Mouse (Mus musculus): ENCODE measurements around the gene Msh3.
A peak's percentile ranks its signal among the peaks of the same experiment; 100 is the strongest.
"Not testable (repeated sequence)": the region's sequence is repeated elsewhere in the genome, so short reads cannot be mapped to it uniquely, and the experiment has no call there.

Msh3 gene

DNA sequence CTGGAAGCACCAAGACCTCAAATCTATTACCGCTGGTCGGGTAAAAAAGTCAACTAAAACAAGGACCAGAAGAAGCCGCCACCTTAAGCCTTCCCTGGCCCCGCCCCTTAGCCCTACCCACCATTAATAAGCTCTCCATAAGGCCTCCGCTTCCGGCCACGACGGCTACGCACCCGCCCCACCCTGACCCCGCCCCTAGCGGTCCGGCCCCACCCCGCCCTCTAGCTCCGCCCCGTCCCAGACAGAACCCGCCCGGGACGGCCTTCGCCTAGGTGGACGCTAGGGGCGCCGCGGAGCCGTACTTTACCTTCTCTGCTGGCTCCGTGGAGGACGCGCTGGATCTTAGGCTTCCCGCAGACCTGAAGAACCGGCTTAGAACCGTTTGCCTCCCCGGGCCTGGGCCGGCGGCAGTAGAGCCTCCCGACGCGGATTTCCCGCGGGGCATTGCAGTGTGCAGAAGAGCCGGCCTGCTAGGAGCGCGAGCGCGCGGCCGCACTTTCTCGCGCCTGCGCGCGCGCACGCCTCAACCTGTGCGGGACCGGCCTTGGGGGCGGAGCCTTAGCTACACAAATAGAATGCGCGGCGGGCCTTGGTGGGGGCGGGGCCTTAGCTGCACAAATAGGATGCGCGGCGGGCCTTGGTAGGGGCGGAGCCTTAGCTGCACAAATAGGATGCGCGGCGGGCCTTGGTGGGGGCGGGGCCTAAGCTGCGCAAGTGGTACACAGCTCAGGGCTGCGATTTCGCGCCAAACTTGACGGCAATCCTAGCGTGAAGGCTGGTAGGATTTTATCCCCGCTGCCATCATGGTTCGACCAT lies at the start of gene Msh3, which contains the start of gene Dhfr:
Gene Msh3, minus strand, starts transcription at position 548 of the 816 bp plus-strand sequence.
Gene Dhfr, plus strand, starts transcription at position 271 of the 816 bp plus-strand sequence.
- peak; percentile 81 for DNase-seq (ENCODE audit: extremely low spot score, low read depth, low spot score)

DNA sequence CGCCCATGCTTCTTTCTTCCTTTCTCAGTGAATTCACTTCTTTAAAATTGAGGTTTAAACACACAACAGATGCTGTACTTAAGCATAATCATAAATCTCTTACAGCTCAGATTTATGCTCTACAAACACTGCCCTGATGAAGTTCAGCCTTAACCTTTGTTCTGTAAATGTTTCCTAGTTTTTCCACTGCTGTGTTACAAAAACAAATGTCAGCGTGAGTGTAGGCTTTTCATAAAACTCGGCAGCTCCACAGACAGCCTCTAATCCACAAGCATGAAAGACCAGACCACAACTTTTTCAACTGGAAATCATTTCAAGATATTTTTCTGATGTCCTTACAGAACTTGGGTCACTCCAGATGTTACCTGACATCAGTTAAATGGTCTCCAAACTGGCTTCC lies 48.7 kb upstream of the Msh3 start:
- no peak for DNase-seq (ENCODE audit: extremely low spot score, low read depth, low spot score)

DNA sequence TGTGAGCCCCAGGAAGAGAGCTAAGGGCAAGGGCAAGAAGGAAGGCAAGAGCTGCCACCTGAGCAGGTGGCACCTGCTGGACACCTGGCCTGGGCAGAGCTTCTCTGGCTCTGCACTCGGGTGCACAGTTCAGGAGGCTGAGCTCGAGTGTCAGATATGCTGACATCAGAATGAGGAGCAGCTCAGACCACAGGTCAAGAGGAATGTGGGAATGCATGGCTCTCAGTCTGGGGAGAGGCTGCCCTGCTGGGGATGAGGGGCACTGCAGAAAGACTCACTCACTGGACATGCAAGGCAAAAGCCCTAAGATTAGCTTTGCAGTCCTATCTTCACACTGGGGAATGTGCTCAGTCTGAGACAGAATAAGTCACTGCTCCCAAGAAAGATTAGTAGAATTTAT lies 47.3 kb upstream of the Msh3 start:
- DNase-seq (ENCODE audit: extremely low spot score, low read depth, low spot score): no peak

DNA sequence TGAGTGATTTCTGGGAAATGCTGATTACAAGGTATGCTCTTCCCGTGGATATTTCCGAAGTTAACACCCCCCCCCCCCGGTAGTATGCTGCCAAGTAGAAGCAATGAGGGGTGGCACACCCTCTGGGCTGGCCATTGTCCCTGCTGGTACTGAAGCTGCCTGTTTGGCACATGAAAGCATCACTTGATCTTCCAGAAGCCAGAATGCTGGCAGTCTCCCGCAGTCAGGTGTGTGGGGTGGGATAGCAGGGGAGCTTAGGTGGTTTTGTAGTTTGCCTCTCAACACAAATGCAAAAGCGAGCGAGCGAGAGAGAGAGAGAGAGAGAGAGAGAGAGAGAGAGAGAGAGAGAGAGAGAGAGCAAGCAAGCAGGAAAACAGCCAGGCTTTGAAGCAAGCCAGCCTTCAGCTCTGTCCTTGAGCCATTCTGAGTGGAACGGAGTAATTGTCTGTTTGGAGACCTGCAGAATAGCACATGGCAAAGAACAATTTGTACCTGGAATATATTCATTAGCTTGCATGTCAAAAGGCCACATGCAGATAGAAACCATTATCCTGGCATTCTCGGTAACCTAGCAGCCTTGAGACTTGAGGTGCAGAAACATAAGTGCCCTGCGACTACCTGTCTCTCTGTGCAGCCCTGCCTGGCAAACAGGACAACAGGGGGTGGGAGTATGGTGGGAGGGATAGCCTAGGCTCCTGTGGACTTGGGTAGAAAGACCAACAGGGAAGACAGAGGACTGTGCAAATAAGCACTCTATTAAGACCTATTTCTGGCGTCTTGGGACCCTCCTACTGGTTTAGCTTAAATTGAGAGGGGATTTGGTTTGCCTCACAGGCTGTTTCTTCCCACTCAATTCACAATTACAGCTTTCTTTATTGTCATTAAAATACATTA lies 43.9 kb upstream of the Msh3 start:
- DNase-seq (ENCODE audit: extremely low spot score, low read depth, low spot score): no peak

DNA sequence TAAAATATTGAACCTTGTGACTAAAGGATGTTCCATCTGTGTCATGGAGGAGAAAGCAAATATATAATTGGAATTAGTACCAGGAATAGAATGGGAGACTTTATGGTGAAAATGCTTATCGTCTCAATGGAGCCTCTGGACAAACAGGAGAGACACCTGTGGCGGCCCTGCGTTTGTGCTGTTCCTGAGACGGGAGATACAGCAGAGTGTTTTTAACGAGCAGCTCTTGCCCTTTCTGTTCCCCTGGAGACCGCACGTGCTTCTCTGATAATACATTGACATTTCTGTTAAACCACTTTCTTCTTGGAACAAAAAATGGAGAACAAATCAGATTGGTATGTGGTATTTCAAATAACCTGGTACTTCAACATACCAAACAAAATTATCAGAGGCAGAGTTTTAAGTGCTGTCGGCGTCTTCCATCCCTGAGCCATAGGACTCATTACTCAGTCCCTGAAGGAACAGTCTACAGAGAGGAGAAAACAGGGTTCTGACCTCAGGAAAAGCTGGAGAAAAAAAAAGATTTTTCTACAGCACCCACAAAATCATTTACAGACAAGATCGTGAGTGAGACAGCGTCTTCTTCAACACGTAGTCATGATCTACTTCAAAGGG lies 38.4 kb upstream of the Msh3 start:
- no peak for DNase-seq (ENCODE audit: extremely low spot score, low read depth, low spot score)

DNA sequence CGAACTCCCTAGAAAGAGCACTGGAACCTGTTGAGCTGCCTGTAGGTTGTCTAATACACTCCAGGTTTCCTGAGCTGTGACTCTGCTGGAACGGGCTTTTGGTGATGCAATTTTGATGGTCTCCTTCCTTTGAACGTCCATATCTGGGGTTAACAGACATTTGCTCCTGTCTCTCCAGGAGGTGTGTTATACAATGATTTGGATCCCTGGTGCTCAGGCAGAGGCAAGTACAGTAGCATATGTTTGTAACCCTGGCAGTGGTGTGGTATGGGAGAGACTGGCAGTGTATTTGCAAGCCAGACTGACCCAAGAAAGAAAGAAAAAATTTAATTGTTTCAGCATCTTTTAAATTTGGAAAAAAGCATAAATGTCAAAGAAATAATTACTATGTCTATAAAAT lies 32.6 kb upstream of the Msh3 start:
- no peak for DNase-seq (ENCODE audit: extremely low spot score, low read depth, low spot score)

DNA sequence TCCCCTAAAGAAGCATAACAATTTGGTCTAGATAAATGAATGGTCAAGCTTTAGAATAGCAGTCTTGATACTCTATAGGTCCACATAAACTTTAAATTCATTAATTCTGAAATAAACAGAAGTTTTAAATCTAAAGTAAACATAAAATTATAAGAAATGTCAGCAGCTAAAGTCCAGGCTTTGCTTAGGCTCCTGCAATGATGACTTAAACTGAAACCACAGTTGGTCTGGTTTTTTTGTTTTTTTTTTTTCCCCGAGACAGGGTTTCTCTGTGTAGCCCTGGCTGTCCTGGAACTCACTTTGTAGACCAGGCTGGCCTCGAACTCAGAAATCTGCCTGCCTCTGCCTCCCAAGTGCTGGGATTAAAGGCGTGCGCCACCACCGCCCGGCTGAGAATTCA lies 16.7 kb upstream of the Msh3 start:
- not testable (repeated sequence) for DNase-seq (ENCODE audit: extremely low spot score, low read depth, low spot score)

DNA sequence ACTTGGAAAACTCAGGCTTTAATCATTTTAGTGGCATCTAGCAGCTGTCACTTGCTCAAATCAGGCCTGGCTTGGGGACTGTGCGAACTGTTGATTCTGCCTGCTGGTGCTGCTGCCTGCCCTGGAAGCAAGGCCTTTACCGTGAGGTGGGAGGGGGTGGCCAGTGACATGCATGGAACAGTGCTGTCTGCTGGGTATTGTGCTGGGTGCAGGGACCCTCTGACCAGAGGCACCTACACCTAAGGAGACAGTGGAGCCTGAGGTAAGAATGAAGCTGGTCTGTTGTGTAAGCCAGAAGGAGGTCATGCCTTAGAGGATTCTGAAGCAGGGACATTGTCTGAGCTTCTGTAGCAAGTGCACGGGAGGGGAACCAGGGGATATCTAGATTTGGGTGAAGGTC lies 16.0 kb upstream of the Msh3 start:
- no peak for DNase-seq (ENCODE audit: extremely low spot score, low read depth, low spot score)

DNA sequence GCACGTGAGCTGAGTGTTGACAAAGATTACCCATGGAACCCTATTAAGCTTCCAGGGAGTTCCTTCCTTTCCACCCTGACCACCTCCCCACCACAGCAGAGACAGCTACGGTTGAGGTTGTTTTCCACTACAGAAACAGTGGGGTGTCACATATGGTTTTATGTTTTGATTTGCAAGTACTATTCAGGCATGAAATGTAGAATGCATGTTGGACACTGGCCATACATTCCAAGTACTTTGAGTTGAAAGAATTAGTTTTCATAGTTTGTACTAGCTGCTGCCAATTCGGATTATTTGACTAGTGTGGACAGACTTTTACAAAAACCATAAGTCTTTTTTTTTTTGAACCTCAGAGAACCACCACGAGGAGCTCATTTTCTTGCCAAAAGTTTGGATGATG lies 10.5 kb upstream of the Msh3 start:
- DNase-seq (ENCODE audit: extremely low spot score, low read depth, low spot score): no peak

DNA sequence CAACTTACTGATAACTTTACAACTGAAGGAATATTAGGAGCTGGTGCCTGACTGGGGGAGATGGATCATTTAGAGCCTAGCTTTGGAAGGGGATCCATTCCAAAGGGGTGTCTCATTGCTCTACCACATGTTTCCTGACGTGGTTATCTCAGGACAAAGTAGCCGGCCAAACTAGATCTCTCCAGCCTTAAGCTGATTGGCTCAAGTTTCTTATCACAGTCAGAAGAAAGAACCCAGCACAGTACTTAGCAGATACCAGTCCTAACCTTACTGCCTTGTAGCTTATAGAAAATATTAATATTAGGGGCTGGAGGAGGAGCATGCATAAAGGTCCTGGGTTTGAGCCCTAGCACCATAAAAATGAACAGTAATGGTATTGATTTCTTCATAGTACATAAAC lies 6.8 kb upstream of the Msh3 start:
- DNase-seq (ENCODE audit: extremely low spot score, low read depth, low spot score): no peak

DNA sequence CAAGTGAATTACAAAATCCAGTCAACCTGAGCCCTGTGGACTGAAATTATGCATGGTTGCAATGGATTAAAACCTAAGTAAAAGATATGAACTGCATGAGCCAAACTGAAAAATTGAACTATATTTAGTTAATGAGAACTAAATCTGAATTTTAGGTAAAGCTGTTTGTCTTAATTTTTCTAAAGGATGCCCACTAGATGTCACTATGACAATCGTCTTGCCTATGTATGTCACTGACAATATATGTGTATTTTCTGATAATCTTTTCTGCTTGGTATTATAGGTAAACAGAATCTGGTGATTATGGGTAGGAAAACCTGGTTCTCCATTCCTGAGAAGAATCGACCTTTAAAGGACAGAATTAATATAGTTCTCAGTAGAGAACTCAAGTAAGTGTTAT lies 2.8 kb upstream of the Msh3 start:
- no peak for DNase-seq (ENCODE audit: extremely low spot score, low read depth, low spot score)

DNA sequence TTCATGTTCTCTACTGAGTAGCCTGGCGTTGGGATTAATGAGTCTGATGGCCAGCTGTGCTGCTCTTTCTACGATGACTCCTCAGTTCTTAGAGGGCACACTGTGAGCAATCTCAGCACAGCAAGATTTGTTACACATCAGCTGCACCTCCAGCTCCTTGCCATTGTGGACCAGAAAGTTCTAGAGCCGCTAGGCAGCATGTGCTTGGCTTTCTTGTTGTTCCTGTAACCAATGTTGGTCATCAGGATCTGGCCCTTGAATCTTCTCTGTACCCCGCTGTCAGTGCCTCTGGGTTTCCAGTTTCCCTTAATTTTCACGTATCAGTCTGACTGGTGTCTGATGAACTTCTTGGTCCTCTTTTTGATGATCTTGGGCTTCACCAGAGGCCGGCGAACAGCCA lies 1.6 kb upstream of the Msh3 start:
- no peak for DNase-seq (ENCODE audit: extremely low spot score, low read depth, low spot score)

DNA sequence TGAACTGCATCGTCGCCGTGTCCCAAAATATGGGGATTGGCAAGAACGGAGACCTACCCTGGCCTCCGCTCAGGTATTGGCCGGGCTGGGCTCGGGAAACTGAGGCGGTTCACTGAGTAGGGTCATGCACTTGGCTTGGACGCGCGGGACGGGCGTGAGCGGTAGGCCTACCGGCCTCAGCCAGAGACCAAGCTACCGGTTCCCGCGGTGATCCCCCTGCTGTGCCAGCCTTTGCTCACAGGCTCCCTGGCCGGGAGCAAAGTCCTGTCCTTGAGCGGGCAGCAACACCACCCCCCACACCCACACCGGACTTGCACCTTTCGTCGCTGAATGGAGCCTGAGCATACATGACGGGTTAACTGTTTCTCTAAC lies 455 bp upstream of the Msh3 start:
- no peak for DNase-seq (ENCODE audit: extremely low spot score, low read depth, low spot score)

DNA sequence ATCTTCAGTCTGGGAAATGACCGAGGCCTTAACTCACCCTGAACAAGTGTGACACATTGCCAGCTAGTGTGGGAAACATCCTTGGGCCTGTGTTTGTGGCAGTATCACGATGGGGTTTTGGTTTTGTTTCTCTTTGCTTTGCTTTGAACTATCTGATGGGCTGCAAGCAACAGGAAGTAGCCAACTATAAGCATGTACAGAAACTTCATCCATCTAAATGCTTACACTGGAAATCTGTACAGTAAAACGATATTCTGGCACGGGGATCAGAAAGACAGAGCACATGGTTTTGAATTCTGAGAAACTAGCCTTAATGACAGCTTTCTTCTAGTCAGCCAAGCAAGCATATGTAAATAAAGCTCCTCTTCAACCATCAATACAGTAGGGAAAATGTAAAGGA lies 847 bp downstream of the Msh3 start:
- DNase-seq (ENCODE audit: extremely low spot score, low read depth, low spot score): no peak

DNA sequence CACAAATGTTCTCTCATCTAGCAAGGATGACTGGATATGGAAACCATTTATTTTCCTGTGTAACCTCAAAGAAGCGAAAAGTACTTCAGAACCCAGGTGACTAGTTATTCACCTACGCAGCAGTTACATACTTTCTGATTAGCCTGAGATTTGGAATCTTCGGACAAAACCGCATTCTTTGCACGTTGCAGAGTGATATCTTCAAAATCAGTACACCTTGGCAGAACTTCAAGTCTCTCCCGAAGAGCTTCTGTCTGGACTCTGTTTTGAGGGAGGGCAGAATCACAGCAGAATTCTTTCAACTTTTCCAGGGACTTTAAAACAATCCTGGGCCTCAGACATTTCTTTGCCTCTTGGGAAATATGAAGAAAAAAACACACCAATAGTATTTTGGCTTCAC lies 3.7 kb downstream of the Msh3 start:
- no peak for DNase-seq (ENCODE audit: extremely low spot score, low read depth, low spot score)

DNA sequence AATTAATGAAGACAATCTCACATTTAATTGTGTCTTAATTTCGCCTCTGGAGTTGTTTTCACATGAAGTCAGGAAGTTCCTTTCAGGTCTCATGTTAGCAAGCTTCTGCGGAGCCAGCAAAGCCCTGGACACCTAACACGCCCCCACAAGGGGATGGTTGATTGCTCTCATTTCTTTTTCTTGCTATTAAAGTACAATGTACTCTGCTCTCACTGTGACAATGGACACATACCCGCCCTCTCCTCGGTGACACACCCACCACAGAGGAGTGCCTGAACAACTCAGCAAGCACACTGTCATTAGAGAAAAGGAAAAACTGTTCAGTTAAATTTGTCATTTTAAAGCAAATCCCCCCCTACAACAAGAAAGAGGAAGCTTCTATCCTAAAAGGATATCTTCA lies 8.5 kb downstream of the Msh3 start:
- no peak for DNase-seq (ENCODE audit: extremely low spot score, low read depth, low spot score)

DNA sequence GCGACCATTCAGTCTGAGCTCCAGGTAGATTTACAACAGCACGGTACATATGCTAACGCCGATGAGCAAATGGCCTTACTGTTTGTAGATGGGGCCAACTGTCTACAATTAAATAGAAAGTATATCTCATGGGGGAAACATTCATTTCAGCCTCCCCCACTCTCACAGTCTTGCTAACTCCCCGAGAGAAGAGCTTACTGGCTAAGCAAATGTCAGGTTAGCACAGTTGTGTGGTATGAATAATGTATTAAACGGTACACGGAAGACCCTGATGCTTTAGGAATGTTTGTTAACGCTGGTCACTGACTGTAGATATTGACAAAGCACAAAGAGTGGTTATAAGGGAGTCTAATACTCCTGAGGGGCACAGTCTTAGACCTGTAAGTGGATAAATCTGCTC lies 10.8 kb downstream of the Msh3 start:
- no peak for DNase-seq (ENCODE audit: extremely low spot score, low read depth, low spot score)

DNA sequence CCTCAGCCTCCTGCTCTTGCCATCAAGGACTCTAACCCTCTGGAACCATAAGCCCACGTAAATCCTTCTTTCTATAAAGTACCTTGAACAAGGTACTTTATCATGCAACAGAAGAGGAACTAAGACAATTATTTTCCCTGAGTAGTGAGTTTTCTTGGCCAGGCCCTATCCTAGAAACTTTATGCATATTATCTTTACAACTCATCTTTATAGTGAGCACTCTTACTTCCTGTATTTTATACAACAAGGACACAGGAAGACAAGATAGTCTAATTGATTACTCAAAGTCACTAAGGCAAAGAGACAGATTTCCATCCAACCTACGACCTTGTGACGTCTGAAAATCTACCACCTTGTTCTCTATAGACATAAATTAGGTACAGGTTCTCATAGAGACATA lies 15.0 kb downstream of the Msh3 start:
- no peak for DNase-seq (ENCODE audit: extremely low spot score, low read depth, low spot score)

DNA sequence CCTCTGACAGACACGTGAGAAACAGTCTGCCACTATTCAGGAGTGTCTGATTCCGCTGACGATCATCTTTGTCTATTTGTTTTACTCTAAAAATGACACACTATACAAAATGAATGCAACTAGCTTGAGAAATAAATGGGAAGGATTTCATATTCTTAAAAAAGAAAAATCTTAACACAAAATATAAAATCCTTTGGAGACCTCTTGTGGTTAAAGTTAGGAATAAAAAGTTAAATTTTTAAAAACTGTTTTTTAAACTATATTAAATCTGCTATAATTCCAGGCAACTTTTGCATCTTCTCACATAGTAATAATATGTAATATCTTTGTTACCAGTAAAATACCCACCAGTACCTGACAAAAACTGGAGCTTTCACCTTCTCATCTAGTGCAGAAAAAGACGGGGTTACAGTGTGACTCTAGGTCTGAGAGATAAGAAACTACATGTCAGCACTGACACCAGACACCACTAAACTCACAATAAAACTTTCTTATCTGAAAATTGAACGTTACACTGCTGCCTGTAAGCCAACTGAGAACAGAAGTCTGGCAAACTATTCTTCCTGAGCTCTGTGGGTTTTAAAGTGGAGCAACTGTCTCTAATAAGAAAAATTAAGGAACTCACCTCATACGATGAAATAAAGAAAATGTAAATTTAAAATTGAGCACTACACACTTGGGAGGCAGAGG lies 16.9 kb downstream of the Msh3 start:
- DNase-seq (ENCODE audit: extremely low spot score, low read depth, low spot score): no peak

DNA sequence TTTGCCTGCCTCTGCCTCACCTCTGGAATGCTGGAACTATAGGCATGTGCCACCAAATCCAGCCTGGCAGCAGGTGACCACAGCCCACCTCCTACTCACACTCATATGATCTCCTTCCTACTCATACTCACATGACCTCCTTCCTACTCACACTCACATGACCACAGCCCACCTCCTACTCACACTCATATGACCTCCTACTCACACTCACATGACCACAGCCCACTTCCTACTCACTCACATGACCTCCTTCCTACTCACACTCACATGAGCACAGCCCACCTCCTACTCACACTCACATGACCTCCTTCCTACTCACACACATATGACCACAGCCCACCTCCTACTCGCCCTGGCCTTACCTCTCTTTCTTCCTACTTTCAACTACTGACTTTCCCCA lies 17.9 kb downstream of the Msh3 start:
- DNase-seq (ENCODE audit: extremely low spot score, low read depth, low spot score): no peak
